Mouse (Mus musculus) neural tube, embryonic 13.5 days (tissue): ENCODE results near the gene Prkch. TPM values are rescaled to one million over a fixed set of nuclear protein-coding genes. Genes with fewer than 3 reads are reported as not detected.

ENCODE experiments used
- ATAC-seq: fragments of 200-750 bp; cut with Nextera tagmentation; 2 replicates; pipeline ENCODE4 v1.8.0; 2017; ENCODE audit warnings: low read depth, mild to moderate bottlenecking, moderate TSS enrichment, moderate library complexity
- H3K27ac ChIP-seq: fragments of 300-500 bp; sonication (generic); replicated peaks from 2 replicates; pipeline ENCODE4 v1.5.1; 2015; ENCODE audit warnings: moderate library complexity, mild to moderate bottlenecking, inconsistent platforms
- H3K27me3 ChIP-seq: fragments of 300-500 bp; sonication (generic); 2 replicates; pipeline ENCODE4 v1.6.1; 2015; ENCODE audit warnings: mild to moderate bottlenecking, inconsistent platforms
- H3K36me3 ChIP-seq: fragments of 300-500 bp; sonication (generic); 2 replicates; pipeline ENCODE4 v1.6.1; 2015; ENCODE audit warnings: mild to moderate bottlenecking, inconsistent platforms
- H3K4me1 ChIP-seq: fragments of 300-500 bp; sonication (generic); replicated peaks from 2 replicates; pipeline ENCODE4 v1.6.1; 2015; ENCODE audit warnings: inconsistent platforms
- H3K4me2 ChIP-seq: fragments of 300-500 bp; sonication (generic); 2 replicates; pipeline ENCODE4 v1.6.1; 2015; ENCODE audit warnings: inconsistent platforms, mild to moderate bottlenecking, moderate library complexity
- H3K4me3 ChIP-seq: fragments of 300-500 bp; sonication (generic); 2 replicates; pipeline ENCODE4 v1.5.1; 2015; ENCODE audit warnings: mild to moderate bottlenecking, inconsistent platforms
- H3K9ac ChIP-seq: fragments of 300-500 bp; sonication (generic); 2 replicates; pipeline ENCODE4 v1.6.1; 2015; ENCODE audit warnings: moderate library complexity, mild to moderate bottlenecking, inconsistent platforms
- H3K9me3 ChIP-seq: fragments of 300-500 bp; sonication (generic); 2 replicates; pipeline ENCODE4 v1.6.1; 2016; ENCODE audit warnings: inconsistent platforms
- WGBS: fragments of 180-500 bp; shearing (Covaris S2); methylation state at CpG from one replicate; pipeline ENCODE4 v1.1.7; 2015; 5-methylcytosine and 5-hydroxymethylcytosine counted together
- polyA plus RNA-seq: library from polyadenylated mRNA; unstranded; fragments of >200 nt; fragmentation: Nextera tagmentation; extraction: Ambion mirVana; gene quantifications from 2 replicates; pipeline ENCODE4 v1.2.1, GENCODE M21; 2015

The Prkch gene
- polyA plus RNA-seq, 1 experiment from 2014 or later = 9.6 TPM

DNA sequence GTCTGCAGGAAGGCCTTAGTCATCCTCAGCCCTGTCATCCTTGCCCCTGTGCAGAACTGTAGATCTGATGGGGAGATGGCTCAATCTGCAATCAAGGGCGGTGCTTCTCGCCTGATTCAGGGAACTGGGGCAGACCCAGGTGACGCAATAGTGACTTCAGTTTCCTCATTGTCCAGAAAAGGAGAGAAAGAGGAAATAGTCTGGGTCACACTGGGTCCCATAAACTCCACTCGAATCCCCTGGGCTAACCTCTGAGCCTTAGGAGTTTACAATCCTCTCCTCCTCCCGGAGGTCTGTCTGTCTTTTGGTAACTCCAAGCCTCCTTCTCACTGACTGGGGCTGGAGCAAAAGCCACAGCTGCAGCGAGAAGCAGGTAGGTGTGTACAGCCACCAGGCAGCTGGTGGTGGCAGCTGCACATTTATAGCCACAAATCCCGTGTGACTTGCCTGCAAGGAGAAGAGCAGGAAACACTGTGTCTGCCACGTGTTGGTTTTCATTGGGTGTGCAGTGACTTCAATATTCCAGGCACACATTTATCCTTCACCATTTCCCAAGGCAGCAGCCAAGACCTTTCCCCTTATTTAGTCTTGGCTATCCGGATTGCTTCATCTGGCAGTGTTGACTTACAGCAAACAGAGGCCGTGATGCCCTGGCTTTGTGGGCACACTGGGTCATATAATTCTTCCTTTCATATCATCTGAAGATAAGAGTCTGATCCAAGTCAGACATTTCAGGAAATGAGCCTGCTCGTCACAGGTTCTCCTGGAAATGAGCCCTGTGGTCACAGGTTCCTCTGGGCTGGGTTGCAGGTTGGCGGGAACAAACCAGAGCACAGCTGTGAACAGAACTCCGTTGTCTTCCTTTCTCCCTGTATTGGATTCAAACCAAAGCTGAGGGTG, 195.0 kb downstream of the Prkch start:
- Histone ChIP-seq H3K36me3 (no peaks in the 10 kb centered on the region), H3K27ac (0 out of 2 replicates have a peak overlapping the region, but pooled peaks have one; percentile 19), H3K4me1 (peaks cover 9% of the 10 kb centered on the region), H3K9me3 (no peaks in the 10 kb centered on the region), H3K4me2 (no peak overlapping the region), H3K27me3 (no peaks in the 10 kb centered on the region), H3K4me3 (no peak overlapping the region), H3K9ac (no peak overlapping the region)
- WGBS = 55% methylated on average over 13 of the region's 13 CpGs
- 0 out of 2 replicates have a peak, but pooled peaks have one; percentile 47 for ATAC-seq

DNA sequence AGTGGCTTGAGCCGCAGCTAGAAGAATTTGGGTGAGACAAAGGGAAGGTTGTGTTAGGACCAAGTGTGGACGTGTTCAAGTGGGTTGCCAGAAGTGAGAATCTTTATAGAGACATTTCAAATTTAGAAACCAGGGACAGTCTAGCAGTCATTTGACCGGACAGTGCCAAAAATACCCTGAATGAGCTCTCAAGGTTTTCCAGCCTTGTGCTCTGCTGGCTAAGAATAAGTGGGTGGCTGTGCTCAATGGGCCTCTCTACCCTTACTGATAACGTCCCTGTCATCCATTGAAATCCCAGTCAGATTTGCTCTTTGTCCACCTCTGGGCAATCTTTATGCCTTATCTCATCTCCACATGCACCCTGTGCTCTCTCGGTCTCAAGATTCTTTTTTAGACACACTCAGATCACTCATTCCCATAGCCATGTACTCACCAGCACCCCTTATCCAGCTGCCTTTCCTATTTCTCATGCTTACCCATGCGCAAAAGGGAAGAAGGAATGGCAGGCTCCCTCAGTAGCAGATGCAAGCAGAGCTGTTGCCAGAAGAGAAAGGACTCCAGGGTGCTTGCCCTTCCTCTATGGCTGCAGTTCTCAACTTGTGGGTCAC, 196.9 kb downstream of the Prkch start:
- Histone ChIP-seq H3K4me2 (no peak overlapping the region), H3K9ac (no peak overlapping the region), H3K27me3 (no peaks in the 10 kb centered on the region), H3K36me3 (no peaks in the 10 kb centered on the region), H3K4me3 (no peak overlapping the region), H3K27ac (no peak overlapping the region), H3K4me1 (peaks cover 9% of the 10 kb centered on the region), H3K9me3 (no peaks in the 10 kb centered on the region)
- ATAC-seq = no peak
- WGBS = 87% methylated on average over 6 of the region's 6 CpGs

DNA sequence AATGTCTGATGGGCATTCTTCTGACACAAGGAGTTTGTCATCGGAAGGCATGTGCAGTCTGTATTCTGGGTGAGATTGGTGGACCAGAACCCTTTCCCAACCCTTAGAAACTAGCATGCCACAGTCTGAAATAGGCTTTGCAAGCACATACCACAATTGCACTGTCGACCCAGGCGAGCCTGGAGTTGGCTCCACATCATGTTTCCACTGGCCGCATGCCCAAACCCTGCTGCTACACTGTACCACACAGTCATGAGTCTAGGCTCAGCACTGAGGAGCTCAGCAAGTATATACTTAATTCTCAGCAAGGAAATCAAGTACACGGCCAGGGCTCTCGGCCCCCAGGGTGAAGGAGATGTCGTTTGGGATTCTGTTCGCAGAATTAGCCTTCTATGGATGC, 202.3 kb downstream of the Prkch start:
- WGBS = 64% methylated on average over 8 of the region's 8 CpGs

DNA sequence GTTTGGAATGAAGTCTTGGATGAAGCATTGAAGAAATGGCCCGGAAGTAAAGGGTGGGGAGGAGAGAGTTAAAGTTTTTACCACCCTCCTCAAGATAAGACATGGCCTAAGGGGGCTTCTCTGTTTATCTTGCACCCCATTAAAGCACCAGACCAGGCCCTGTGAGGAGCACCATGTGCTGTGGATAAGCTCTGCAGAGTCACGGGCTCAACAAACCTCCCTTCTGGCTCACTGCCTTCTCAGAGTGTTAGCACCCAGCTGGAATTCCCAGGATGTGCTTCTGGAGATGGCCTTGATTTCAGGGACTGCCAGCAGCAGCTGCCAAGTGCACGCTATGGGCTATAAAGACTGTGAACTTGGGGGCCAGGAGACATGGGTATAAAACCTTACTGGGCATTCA, 204.3 kb downstream of the Prkch start:
- ATAC-seq = no peak
- no peaks in the 10 kb centered on the region for H3K9me3 ChIP-seq
- no peak overlapping the region for H3K27ac ChIP-seq
- 74% methylated on average over 3 of the region's 3 CpGs for WGBS
- peaks cover 7% of the 10 kb centered on the region for H3K4me1 ChIP-seq
- H3K27me3 ChIP-seq = no peaks in the 10 kb centered on the region
- no peak overlapping the region for H3K4me3 ChIP-seq
- H3K36me3 ChIP-seq = no peaks in the 10 kb centered on the region
- H3K9ac ChIP-seq = no peak overlapping the region
- no peak overlapping the region for H3K4me2 ChIP-seq

More for the DNA sequence above, 202.3 kb downstream of the Prkch start:
- Histone ChIP-seq H3K4me3 (no peak overlapping the region), H3K4me1 (no peaks in the 10 kb centered on the region), H3K4me2 (no peak overlapping the region), H3K9me3 (no peaks in the 10 kb centered on the region), H3K36me3 (no peaks in the 10 kb centered on the region), H3K9ac (no peak overlapping the region), H3K27me3 (no peaks in the 10 kb centered on the region), H3K27ac (no peak overlapping the region)
- ATAC-seq = peak; percentile 71

DNA sequence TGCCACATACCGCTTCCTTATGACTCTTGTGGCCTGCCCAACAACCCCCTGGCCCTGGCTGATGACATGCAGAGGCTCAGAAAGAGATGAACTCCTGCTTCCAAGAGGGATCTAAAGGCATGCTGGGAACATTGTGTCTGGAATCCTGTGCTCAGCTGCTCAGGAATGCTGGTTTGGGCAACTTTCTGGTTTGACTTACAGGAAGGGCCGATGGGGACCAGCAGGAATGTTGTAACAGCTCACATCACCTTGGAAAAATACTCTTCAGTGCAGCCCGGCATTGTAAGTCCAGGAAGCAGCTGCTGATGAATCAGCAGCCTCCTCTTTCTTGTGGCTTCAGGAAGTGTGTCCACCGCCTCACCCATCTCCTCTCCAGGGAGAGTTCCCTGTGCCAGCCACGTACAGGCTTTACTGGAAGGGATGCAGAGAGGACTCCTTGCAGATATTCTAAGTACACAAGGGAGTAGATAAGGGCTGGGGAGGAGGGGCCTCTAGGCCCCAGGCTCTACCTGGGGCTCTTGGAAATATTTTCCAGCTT, 206.0 kb downstream of the Prkch start:
- H3K36me3 ChIP-seq = no peaks in the 10 kb centered on the region
- ATAC-seq = no peak
- no peak overlapping the region; the same call in 1 of the 2 replicates for H3K27ac ChIP-seq
- no peaks in the 10 kb centered on the region for H3K9me3 ChIP-seq
- no peak overlapping the region for H3K4me3 ChIP-seq
- H3K4me1 ChIP-seq = peaks cover 18% of the 10 kb centered on the region
- H3K27me3 ChIP-seq = peaks cover 12% of the 10 kb centered on the region; the same call in 1 of the 2 replicates
- no peak overlapping the region for H3K4me2 ChIP-seq
- H3K9ac ChIP-seq = no peak overlapping the region
- 70% methylated on average over 5 of the region's 5 CpGs for WGBS

DNA sequence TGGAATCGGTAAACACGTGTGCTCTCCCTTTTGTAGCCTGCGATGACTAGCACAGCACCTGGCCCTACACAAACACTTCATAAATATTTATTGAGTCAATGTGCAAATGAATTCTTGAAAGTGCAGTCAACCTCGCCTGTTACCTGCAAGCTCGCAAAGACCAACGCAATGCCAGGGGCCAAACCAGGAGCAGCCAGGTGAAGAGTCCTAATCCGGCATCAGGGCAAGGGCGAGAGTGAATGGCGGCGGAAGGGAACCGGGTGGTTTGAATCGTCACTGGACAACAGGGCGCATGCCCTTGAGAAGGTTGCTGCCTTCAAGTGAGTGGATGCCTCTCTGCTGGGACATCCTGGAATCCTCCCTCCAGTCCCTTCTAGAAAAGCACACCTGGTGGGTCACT, 208.6 kb downstream of the Prkch start:
- H3K4me3 ChIP-seq = no peak overlapping the region

DNA sequence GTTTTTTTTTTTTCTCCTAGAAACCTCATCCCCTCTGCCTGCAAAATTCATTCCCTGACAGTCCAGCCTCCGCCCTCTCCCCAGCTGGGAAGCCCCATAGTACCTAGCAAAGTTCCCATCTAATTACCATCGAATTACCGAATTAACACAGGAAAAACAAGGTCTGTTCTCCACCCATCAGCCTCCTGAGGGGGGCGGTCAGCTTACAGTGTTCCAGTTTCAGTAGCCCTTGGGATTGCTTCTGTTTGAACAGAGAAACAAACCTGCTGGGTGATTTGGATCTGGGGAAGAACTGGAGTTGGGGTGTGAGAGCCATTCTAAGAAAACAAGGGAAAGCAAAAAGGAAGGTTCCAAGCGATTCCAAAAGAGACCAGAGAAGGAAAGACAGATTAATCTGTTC, 209.1 kb downstream of the Prkch start:
- Histone ChIP-seq H3K27me3 (peaks cover 12% of the 10 kb centered on the region; the same call in 1 of the 2 replicates), H3K27ac (no peak overlapping the region), H3K9me3 (no peaks in the 10 kb centered on the region), H3K4me2 (peak overlapping the region; percentile 33; the same call in 1 of the 2 replicates), H3K4me1 (peaks cover 18% of the 10 kb centered on the region), H3K4me3 (no peak overlapping the region), H3K36me3 (no peaks in the 10 kb centered on the region), H3K9ac (peak overlapping the region; percentile 38)
- WGBS = 13% methylated on average over 5 of the region's 5 CpGs
- ATAC-seq = no peak

More for the DNA sequence above, 208.6 kb downstream of the Prkch start:
- Histone ChIP-seq H3K4me1 (peaks cover 18% of the 10 kb centered on the region), H3K9me3 (no peaks in the 10 kb centered on the region), H3K27ac (no peak overlapping the region), H3K27me3 (peaks cover 12% of the 10 kb centered on the region; the same call in 1 of the 2 replicates), H3K4me2 (no peak overlapping the region), H3K36me3 (no peaks in the 10 kb centered on the region), H3K9ac (no peak overlapping the region)
- 55% methylated on average over 13 of the region's 13 CpGs for WGBS
- ATAC-seq = no peak

DNA sequence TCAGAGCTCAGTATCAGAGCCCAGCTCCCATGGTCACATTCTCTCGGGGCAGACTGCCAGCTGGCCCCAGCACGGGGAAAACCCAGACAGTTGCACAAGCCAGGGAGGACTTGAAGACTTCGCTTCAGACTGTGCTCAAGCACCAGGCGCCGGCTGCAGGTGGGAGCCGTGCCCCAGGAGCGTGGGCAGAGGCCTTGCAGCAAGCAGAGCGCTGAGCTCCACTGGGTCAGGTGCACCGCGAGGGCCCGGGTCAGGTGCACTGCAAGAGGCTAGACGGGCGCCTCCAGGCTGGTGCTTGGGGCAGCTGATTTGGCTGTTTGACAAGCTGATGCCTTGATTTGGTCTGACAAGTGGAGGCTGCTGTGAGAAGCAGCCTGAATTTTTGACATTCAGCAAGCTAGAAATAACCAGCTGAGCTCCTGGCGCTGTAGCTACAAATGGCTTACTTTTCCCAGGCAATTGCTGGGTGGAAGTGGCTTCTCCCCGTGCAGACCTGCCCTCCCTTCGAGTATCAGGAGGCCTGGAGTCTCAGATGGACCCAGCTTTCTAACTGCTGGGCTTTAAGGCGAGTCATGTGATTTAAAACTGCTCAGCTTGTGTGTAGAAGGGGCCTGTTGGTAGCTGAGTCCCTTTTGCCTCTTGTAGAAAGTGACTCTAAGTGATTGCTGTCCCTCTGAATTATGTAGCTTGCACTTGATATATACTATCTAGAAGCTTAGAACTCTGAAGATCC, 209.7 kb downstream of the Prkch start:
- WGBS = 32% methylated on average over 17 of the region's 17 CpGs

DNA sequence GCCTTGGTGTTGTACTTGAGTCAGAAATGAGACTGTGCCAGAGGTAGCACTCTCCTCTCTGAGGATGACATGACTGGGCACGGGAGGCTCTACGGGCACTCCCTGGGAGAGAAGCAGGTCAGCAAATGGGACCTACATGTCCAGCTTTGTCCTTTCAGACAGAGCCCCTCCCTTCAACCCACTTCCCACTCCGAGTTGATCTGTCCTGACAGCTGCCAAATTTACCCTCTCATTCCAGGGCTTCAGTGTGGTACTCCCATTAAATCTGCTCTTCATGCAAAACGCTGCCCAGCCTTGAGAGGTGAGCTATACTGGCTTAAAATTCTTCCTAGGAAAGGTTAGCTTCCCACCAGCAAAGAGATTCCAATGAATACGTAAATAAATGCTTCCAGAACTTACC, 215.1 kb downstream of the Prkch start:
- peaks cover 2% of the 10 kb centered on the region; the same call in 1 of the 2 replicates for H3K4me1 ChIP-seq
- H3K9ac ChIP-seq = no peak overlapping the region
- H3K9me3 ChIP-seq = no peaks in the 10 kb centered on the region
- no peaks in the 10 kb centered on the region for H3K36me3 ChIP-seq
- 83% methylated on average over 5 of the region's 5 CpGs for WGBS
- peaks cover 6% of the 10 kb centered on the region; the same call in 1 of the 2 replicates for H3K27me3 ChIP-seq
- no peak for ATAC-seq
- no peak overlapping the region for H3K4me2 ChIP-seq
- H3K27ac ChIP-seq = no peak overlapping the region
- no peak overlapping the region for H3K4me3 ChIP-seq

More for the DNA sequence above, 209.7 kb downstream of the Prkch start:
- Histone ChIP-seq H3K27ac (no peak overlapping the region), H3K9ac (peak overlapping the region; percentile 38), H3K36me3 (no peaks in the 10 kb centered on the region), H3K9me3 (no peaks in the 10 kb centered on the region), H3K4me2 (peak overlapping the region; percentile 33; the same call in 1 of the 2 replicates), H3K4me3 (no peak overlapping the region), H3K4me1 (peaks cover 18% of the 10 kb centered on the region), H3K27me3 (peaks cover 12% of the 10 kb centered on the region; the same call in 1 of the 2 replicates)
- 0 out of 2 replicates have a peak, but pooled peaks have one; percentile 32 for ATAC-seq

DNA sequence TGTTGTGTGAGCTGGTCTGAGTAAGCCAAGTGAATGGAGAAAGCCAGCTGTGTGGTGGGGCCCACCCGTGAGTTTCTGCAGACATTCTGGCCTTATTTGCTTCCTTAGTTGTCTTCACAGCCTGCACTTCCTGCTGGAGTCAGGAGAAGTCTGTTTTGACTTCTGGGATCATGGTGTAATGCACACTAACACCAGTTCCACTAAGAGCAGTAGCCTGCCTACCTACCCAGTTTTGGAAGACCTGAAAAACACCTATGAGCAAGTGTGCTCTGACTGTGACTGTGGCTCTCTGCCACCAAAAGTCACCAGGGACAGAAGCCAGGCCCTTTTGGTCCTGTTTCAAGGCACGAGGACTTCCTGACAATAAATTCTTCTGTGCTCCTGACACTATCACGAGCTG, 216.3 kb downstream of the Prkch start:
- Histone ChIP-seq H3K4me3 (no peak overlapping the region), H3K27me3 (no peaks in the 10 kb centered on the region), H3K27ac (no peak overlapping the region), H3K36me3 (no peaks in the 10 kb centered on the region), H3K4me2 (no peak overlapping the region), H3K4me1 (no peaks in the 10 kb centered on the region), H3K9ac (no peak overlapping the region), H3K9me3 (no peaks in the 10 kb centered on the region)
- 48% methylated on average over 3 of the region's 3 CpGs for WGBS
- no peak for ATAC-seq

DNA sequence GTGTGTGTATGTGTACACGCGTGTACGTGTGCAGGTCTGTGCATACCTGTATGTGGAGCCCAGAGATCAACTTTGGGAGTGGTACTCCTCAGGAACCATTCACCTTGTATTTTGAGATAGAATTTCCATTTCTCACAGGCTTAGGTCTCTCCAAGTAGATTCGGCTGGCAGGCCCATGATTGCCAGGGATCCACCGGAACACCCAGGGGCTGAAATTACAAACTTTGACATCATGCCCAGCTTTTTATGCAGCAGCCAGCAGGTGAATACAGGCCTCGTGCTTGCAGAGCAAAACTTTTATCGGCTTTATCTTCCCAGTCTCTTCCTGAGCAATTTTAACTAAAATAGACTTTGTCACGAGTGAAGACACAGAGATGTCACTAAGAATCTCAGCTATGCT, 217.2 kb downstream of the Prkch start:
- Histone ChIP-seq H3K4me1 (no peaks in the 10 kb centered on the region), H3K36me3 (no peaks in the 10 kb centered on the region), H3K4me3 (no peak overlapping the region), H3K27me3 (no peaks in the 10 kb centered on the region), H3K9me3 (no peaks in the 10 kb centered on the region), H3K9ac (no peak overlapping the region), H3K4me2 (no peak overlapping the region), H3K27ac (no peak overlapping the region)
- no peak for ATAC-seq
- 95% methylated on average over 8 of the region's 8 CpGs for WGBS
